Mouse (Mus musculus): Measurements from ENCODE around the gene Ube2d1.

DNA sequence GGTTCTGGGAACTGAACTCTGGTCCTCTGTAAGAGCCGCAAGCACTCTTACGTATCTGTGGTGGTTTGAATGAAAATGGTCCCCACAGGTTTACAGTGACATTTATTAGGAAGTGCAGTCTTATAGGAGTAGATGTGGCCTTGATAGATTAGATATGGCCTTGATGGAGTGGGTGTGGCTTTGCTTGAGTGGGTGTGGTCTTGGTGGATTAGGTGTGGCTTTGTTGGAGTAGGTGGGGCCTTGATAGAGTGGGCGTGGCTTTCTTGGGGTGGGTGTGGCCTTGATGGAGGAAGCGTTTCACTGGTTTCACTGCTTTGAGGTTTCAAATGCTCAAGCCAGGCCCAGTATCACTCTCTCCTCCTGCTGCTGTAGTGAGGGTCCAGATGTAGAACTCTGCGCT, 23.1 kb upstream of the Ube2d1 start:
- TF ChIP-seq CTCF (IDR thresholded peaks at IDR 0.05) (no peak), POLR2A (IDR thresholded peaks at IDR 0.05; ENCODE audit: insufficient read depth, low read depth, low read length) (no peak), EP300 (IDR thresholded peaks at IDR 0.05; ENCODE audit: insufficient read depth, low read depth, low read length) (no peak)
